Mouse (Mus musculus) embryonic fibroblast, embryonic 13.5 days (primary cell): Measurements from ENCODE around the gene Cyren. TPM values are rescaled to one million over a fixed set of nuclear protein-coding genes. Genes with fewer than 3 reads are reported as not detected.

Experiments used
- H3K27ac ChIP-seq: 2 replicates; pipeline ENCODE4 v1.5.1; 2012; ENCODE audit warnings: low read length, control low read depth, inconsistent platforms; ENCODE audit not compliant: insufficient read depth
- H3K4me1 ChIP-seq: 2 replicates; pipeline ENCODE4 v1.6.1; 2011; ENCODE audit warnings: low read length; ENCODE audit not compliant: control insufficient read depth, insufficient read depth
- H3K4me3 ChIP-seq: 2 replicates; pipeline ENCODE4 v1.5.1; 2011; ENCODE audit warnings: mild to moderate bottlenecking, control low read depth, low read length; ENCODE audit not compliant: insufficient read depth
- CTCF ChIP-seq: IDR thresholded peaks from 2 replicates; pipeline ENCODE4 v1.5.1; 2011; ENCODE audit warnings: mild to moderate bottlenecking, control low read depth, low read length, moderate library complexity, borderline replicate concordance; ENCODE audit not compliant: insufficient read depth
- POLR2A ChIP-seq: IDR thresholded peaks from 2 replicates; pipeline ENCODE4 v1.6.1; 2011; ENCODE audit warnings: low read depth, mild to moderate bottlenecking, control low read depth, low read length, moderate library complexity
- polyA plus RNA-seq: library from polyadenylated mRNA; stranded (reverse); fragments of >200 nt; gene quantifications from 2 replicates; pipeline ENCODE4 v1.2.4, GENCODE M21; 2011; ENCODE audit warnings: low read depth; ENCODE audit not compliant: missing spikeins, insufficient read length

The Cyren gene
- polyA plus RNA-seq, 1 experiment: 10.0 TPM

DNA sequence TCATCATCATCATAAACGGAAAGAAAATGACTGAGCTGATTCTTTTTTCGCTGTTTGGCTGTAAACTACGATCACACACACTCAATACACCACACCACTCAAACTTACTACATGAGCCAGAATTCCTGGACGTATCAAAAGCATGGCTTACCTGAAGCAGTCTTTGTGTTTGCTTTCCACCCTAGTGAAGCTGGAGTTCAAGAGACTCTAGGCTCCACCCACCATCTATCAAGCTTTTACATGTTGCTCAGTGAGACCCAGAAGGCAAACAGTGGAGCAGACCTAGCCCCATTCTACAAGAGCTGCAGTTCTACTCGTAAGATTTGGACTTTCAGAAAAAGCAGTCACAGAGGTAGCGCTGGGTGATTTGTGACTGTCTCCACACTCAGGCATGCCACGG is 24.7 kb upstream of the Cyren start:
- Histone ChIP-seq H3K4me3 (no peak overlapping the region), H3K4me1 (no peaks in the 10 kb centered on the region), H3K27ac (no peak overlapping the region)
- TF ChIP-seq POLR2A (no peak), CTCF (no peak)

DNA sequence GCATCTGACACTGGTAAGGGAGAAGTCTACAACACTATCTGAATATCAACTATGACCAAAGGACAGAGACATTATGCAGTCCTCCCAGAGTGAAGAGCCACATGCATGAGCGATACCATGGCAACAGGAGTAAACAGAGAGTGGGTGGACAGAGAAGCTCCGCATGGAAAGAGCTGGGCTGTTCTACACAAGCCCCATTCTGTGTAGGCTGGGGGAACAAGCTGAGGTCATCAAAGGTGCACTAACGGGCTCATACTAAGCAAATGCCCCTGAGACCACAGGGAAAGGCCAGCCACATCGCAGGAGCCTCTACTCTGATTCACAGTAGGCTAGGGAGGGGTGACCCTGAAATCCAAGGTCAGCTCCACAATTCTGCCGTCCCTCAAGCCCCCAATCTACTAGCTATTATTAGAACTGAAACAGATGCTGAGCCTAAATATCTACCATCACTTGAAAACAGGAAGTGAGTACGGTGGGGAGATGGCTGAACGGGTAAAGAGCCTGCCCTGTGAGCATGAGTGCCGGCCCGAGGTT is 24.1 kb upstream of the Cyren start:
- TF ChIP-seq CTCF (no peak), POLR2A (no peak)
- Histone ChIP-seq H3K4me3 (no peak overlapping the region), H3K4me1 (no peaks in the 10 kb centered on the region), H3K27ac (no peak overlapping the region)

DNA sequence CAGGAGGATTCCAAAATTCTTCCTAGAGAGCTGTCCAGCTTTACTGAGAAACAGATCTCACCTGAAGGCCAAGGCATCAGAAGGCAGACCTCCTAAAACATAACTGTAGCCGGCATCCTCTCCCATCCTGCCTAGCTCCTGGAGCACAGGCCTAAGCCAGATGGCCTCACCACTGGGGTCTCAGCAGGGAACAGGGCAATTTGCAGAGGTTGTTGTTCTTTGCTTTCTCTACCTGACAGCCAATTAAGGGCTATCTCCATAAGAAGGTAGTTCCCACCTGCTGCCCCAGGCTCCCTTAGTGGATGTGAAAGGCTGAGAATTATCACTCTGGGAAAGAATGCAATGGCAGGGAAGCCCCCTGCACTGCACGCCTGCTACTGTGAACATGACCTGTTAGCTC is 23.1 kb upstream of the Cyren start:
- TF ChIP-seq POLR2A (no peak), CTCF (no peak)
- no peaks in the 10 kb centered on the region for H3K4me1 ChIP-seq
- H3K4me3 ChIP-seq: no peak overlapping the region
- H3K27ac ChIP-seq: no peak overlapping the region

DNA sequence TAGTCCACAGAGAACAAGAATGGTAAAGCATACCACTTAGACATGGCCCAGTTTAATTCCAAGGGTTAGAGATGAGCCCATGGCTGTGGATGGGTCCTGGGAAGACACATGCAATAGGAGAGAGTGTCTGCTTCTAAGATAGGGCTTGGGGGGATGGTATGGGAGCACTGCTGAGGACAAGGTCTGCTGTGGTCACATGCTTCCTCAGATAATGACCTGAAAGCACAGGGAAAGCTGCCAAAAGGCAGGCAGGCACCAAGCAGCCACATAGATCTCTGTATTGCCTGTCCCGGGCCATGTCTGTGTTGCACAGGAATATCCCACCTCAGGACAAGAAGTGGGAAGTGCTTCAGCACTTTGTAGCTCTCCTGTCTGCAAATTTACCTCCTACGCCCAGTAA is 21.3 kb upstream of the Cyren start:
- TF ChIP-seq CTCF (no peak), POLR2A (no peak)
- H3K27ac ChIP-seq: no peak overlapping the region
- H3K4me3 ChIP-seq: no peak overlapping the region
- H3K4me1 ChIP-seq: no peaks in the 10 kb centered on the region

DNA sequence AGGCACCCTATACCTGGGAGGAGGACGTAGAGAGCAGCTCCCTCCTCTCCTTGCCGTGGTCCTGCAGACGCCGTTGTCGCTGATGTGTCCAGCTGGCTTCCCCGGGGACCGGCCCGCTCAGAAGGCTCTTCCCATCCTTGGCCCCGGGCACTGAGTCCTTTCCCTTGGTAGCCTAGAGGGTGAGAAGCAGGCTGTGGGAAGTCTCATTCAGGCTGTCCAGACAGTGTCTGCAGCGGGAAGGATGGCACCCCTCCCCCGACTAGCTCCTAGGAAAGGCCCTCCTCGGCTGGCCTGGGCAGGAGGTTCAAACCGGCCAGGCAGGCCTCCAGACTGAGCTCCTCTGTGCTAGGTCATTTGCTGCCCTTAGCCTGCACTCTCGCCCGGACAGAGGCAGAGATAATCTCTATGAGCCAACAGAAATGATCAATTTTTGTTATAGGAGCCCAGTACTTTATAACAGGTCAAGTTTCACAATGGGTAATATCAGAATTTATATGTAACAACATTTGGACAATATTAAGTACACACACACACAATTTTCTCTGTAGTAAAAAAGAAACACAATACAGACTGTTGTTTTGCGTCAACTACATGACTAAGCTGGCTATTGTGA is 18.4 kb upstream of the Cyren start:
- H3K4me1 ChIP-seq: no peaks in the 10 kb centered on the region
- no peak overlapping the region for H3K4me3 ChIP-seq
- TF ChIP-seq POLR2A: no peak
- TF ChIP-seq CTCF: no peak
- no peak overlapping the region for H3K27ac ChIP-seq

DNA sequence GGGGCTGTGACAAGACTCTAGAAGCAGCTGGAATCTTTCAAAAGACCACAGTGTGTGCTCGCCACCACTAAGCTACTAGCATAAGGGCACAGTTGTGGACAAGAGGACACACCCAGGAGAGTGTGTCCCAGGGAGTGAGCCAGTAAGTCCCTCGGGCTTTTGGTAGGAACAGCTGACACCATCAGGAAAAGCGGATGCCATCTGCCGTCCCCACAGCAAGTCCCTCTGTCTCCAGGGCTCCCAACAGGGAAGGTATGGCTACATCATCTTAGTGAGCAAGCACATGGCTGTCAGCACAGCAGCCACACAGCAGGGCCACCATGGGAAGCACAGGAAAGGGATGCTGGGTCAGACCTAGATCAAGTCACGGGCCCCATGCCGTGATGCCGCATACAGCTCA is 17.7 kb upstream of the Cyren start:
- Histone ChIP-seq H3K4me1 (no peaks in the 10 kb centered on the region), H3K27ac (no peak overlapping the region), H3K4me3 (no peak overlapping the region)
- TF ChIP-seq CTCF (no peak), POLR2A (no peak)

DNA sequence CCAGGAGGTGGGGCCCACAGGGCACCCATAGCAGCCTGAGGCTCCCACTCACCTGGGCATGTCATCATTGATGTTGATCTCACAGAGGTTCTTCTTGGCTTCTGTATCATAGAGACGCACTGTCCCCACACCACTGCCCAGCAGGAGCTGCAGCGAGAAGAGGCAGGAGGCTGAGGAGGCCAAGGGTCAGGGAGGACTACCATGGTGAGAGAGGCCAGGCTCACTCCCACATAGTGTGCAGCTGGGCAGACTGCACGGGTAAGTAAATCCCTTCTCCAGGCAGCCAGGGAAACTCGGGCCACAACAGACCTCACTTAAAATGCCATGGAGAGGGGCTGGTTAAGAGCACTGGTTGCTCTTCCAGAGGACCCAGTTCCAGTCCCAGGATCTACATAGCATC is 11.3 kb upstream of the Cyren start:
- no peak overlapping the region for H3K4me3 ChIP-seq
- TF ChIP-seq POLR2A: no peak
- TF ChIP-seq CTCF: no peak

DNA sequence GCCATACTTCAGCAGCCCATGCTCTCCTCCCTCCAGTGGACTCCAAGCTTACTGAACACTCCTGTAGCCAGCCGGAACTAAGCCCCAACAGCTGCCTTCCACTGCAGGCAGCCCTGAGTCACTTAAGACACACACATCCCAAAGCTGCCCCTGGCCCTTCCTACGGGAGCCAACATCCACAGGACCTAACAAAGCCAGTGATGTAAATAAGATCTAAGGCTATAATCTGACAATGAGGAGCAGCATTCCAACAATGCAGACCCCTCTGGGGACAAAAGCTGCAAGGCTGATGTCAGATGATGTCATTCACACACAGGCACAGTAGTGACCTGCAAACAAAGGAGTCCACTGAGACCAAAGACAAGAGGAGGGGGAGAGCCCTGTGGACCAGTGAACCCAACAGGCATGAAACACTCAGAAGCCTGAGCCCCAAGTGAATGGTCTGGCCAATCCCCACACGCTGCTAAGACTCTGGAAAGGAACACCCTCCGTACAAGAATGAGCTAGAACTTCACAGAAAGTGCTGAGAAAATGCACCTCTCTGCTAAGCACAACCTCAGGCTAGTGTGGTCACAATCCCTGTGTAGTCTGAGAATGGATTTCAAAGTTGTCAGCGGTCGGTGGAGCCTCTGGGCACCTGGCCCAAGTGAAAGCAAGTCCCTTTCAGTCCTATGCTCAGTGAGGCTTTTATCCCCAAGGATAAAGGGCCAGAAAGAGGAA is 9.4 kb upstream of the Cyren start:
- Histone ChIP-seq H3K27ac (no peak overlapping the region), H3K4me3 (no peak overlapping the region), H3K4me1 (no peaks in the 10 kb centered on the region)
- TF ChIP-seq CTCF (no peak), POLR2A (no peak)

More for the DNA sequence above, 11.3 kb upstream of the Cyren start:
- no peak overlapping the region for H3K27ac ChIP-seq
- H3K4me1 ChIP-seq: no peaks in the 10 kb centered on the region

DNA sequence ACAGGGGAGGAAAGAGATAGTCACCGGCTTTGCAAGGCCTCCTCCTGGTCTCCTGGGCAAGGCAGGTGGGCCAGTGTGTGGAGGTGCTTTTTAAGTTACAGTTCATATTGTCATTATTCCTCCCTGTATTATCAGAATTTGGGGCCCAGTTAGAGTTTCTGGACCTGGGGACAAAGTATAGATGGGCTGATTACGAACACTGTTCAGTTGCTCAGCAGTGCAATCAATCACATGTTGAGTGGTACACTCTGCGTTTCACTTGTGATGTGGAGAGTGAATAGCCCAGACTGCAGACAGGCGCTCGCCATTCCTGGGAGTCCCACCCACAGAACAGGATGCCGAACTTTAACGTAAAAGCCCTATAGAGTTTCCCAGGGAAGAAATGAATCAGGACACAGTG is 6.9 kb upstream of the Cyren start:
- Histone ChIP-seq H3K4me3 (no peak overlapping the region), H3K4me1 (no peaks in the 10 kb centered on the region), H3K27ac (no peak overlapping the region)
- TF ChIP-seq POLR2A: no peak
- no peak for TF ChIP-seq CTCF

DNA sequence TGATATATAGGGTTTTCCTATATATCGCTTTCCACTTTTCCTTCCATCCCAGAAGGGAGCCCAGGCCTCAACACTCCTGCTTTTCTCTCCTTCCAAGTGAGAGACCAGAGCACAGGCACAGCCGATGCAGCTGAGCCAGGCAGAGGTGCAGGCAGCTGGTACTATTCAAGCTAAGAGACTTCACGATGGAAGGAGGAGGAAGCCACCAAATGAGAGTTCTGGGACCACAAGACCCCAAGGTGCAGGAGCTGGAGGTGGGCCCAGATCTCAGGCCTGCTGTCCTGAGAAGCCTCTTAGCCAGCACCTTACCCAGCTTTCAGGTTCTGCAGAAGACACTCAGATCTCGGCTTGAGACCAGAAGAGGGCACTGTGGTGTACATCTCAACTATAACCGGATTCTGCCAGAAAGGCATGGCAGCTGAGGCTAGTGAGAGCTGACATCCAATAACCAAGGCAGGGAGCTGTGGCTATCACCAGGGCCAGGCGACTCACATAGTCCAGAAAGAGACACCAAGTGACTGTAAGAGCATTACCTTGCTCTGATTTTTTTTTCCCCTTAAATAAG is 2.1 kb upstream of the Cyren start:
- H3K4me1 ChIP-seq: peaks cover 2% of the 10 kb centered on the region; the same call in 1 of the 2 replicates
- no peak overlapping the region for H3K4me3 ChIP-seq
- no peak overlapping the region for H3K27ac ChIP-seq
- TF ChIP-seq POLR2A (no peak), CTCF (0 out of 2 replicates have a peak, but pooled peaks have one; percentile 8)
